Mouse (Mus musculus) brain, embryonic 14.5 days (tissue): ENCODE measurements around the gene Spata3.

Source experiments
- CTCF ChIP-seq: fragments of 200-500 bp; IDR thresholded peaks from 2 replicates; pipeline ENCODE4 v1.5.1; 2012; ENCODE audit warnings: inconsistent platforms, mild to moderate bottlenecking, moderate library complexity, borderline replicate concordance; ENCODE audit not compliant: insufficient read depth, insufficient read length; ENCODE audit errors: extremely low read depth
- POLR2A ChIP-seq: fragments of 200-500 bp; IDR thresholded peaks from 2 replicates; pipeline ENCODE4 v1.6.1; 2012; ENCODE audit warnings: mild to moderate bottlenecking, inconsistent platforms, borderline replicate concordance; ENCODE audit not compliant: poor library complexity, insufficient read depth, insufficient read length, severe bottlenecking; ENCODE audit errors: extremely low read depth

DNA sequence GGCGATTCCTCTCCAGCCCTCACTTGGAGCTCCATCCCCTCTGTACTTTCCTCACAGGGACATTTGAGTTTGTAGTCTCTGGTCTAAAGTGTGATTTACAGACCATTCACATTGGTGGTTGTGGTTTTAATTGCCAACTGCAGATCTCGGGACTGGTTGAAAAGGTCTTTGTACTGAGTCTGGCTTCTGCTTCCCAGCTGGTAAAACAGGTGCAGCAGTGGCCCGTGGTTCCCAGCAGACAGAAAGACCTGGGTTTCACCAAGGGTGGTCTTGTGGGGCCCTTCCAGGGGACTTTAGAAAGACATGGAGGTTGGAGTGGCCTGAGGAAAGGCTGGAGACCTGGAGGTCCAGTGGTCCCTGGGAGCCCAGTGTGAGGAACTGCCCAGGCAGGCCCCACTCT lies 38.3 kb downstream of the Spata3 start:
- TF ChIP-seq POLR2A: no peak
- no peak for TF ChIP-seq CTCF
